Comparison of ENCODE assay signal across 20 mouse cellular contexts in the genomic region with DNA sequence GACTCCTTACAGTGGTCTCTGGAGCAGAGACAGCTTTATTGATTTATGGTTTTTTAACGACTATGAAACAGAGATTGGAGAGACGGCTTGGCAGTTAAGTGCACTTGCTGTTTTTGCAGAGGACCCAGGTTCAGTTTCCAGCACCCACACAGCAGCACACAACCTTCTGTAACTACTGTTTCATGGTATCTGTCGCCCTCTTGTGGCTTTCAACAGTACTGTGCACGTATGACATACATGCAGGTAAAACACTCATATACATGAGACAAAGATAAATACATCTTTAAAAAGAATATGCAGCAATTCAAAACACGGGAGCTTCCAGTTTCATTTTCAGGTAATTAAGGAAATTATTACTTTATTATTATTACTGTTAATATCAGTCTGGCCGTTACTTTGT. TPM values are rescaled to one million over a fixed set of nuclear protein-coding genes. Genes with fewer than 3 reads are reported as not detected.
DNase-seq lines count a peak whose midpoint lies in the region; ATAC-seq and TF ChIP-seq lines count a peak whose summit lies in the region.
"Had no signal": no experiment of that assay in that cellular context is flagged by ENCODE, and none has a peak within 500 bp of the region (broad histone marks: within the 10 kb centered on the region; RNA-seq: fewer than 3 reads in every experiment).

No protein-coding gene starts in this region.

- TF ChIP-seq EP300 in liver, postnatal 0 days (IDR thresholded peaks at IDR 0.05; ENCODE audit: low read depth), result no peak

- 72% methylated on average over 6 of the region's 6 CpGs for WGBS in heart, embryonic 10.5 days
- WGBS in liver, postnatal 0 days (ENCODE audit: insufficient replicate concordance), result 63% methylated on average over 6 of the region's 6 CpGs
- WGBS in kidney, embryonic 14.5 days, result 77% methylated on average over 6 of the region's 6 CpGs

- H3K27ac ChIP-seq in heart, embryonic 10.5 days, result no peak overlapping the region
- H3K27ac ChIP-seq in liver, postnatal 0 days (ENCODE audit: low read depth), result no peak overlapping the region; the same call in 1 of the 2 replicates
- no peak overlapping the region for H3K27ac ChIP-seq in kidney, embryonic 14.5 days (ENCODE audit: low read depth, low read length)
- H3K27ac ChIP-seq: forebrain, embryonic 12.5 days; heart, embryonic 15.5 days; hindbrain, embryonic 10.5 days; neural tube, embryonic 12.5 days; stomach, embryonic 15.5 days had no signal

- peaks cover 8% of the 10 kb centered on the region for H3K9me3 ChIP-seq in heart, embryonic 10.5 days
- 0 out of 2 replicates have a peak, but pooled peaks cover 3% of the 10 kb centered on the region for H3K9me3 ChIP-seq in liver, postnatal 0 days (ENCODE audit: low read length)
- peaks cover 11% of the 10 kb centered on the region for H3K9me3 ChIP-seq in kidney, embryonic 14.5 days (ENCODE audit: control insufficient read depth, low read length)

- no peaks in the 10 kb centered on the region for H3K36me3 ChIP-seq in heart, embryonic 10.5 days
- no peaks in the 10 kb centered on the region for H3K36me3 ChIP-seq in liver, postnatal 0 days (replicated peaks; ENCODE audit: insufficient read depth, low read length)
- H3K36me3 ChIP-seq in kidney, embryonic 14.5 days (ENCODE audit: control insufficient read depth, insufficient read depth, low read length), result no peaks in the 10 kb centered on the region
- H3K36me3 ChIP-seq: forebrain, embryonic 12.5 days; heart, embryonic 15.5 days; hindbrain, embryonic 10.5 days; neural tube, embryonic 12.5 days; stomach, embryonic 15.5 days had no signal

- peak; percentile 54 for TF ChIP-seq CTCF in liver, postnatal 0 days (IDR thresholded peaks at IDR 0.05; ENCODE audit: low read depth)

- H3K4me2 ChIP-seq in liver, postnatal 0 days (ENCODE audit: low read depth, low read length), result no peak overlapping the region
- no peak overlapping the region for H3K4me2 ChIP-seq in kidney, embryonic 14.5 days (replicated peaks; ENCODE audit: low read depth, low read length)
- H3K4me2 ChIP-seq: forebrain, embryonic 12.5 days; heart, embryonic 15.5 days; neural tube, embryonic 12.5 days; stomach, embryonic 15.5 days had no signal

- H3K9ac ChIP-seq in liver, postnatal 0 days (replicated peaks), result no peak overlapping the region
- H3K9ac ChIP-seq in kidney, embryonic 14.5 days (ENCODE audit: low read depth, low read length), result no peak overlapping the region
- H3K9ac ChIP-seq: forebrain, embryonic 12.5 days; heart, embryonic 15.5 days; neural tube, embryonic 12.5 days; stomach, embryonic 15.5 days had no signal

- no peaks in the 10 kb centered on the region for H3K27me3 ChIP-seq in heart, embryonic 10.5 days (ENCODE audit: insufficient read depth, poor library complexity, severe bottlenecking)
- H3K27me3 ChIP-seq in liver, postnatal 0 days (ENCODE audit: insufficient read depth, low read length), result no peaks in the 10 kb centered on the region
- no peaks in the 10 kb centered on the region for H3K27me3 ChIP-seq in kidney, embryonic 14.5 days (ENCODE audit: control insufficient read depth, insufficient read depth, low read length)
- H3K27me3 ChIP-seq: forebrain, embryonic 12.5 days; heart, embryonic 15.5 days; neural tube, embryonic 12.5 days; stomach, embryonic 15.5 days had no signal

- ATAC-seq in liver, postnatal 0 days, result no peak
- ATAC-seq in megakaryocyte, adult 5-6 weeks (ENCODE audit: poor library complexity, severe bottlenecking), result peak; percentile 51
- no peak for ATAC-seq in kidney, embryonic 14.5 days (ENCODE audit: low FRiP score, low TSS enrichment)
- ATAC-seq: inflammation-experienced regulatory T-cells, adult 6 months had no signal

- no peak overlapping the region for H3K4me3 ChIP-seq in heart, embryonic 10.5 days
- no peak overlapping the region for H3K4me3 ChIP-seq in liver, postnatal 0 days (ENCODE audit: low read depth, low read length)
- H3K4me3 ChIP-seq in kidney, embryonic 14.5 days (ENCODE audit: low read length), result no peak overlapping the region
- H3K4me3 ChIP-seq: forebrain, embryonic 12.5 days; heart, embryonic 15.5 days; hindbrain, embryonic 10.5 days; neural tube, embryonic 12.5 days; stomach, embryonic 15.5 days had no signal

- peak; percentile 50 for DNase-seq in heart, adult 11 months
- DNase-seq in heart, embryonic 10.5 days (ENCODE audit: low spot score), result no peak
- no peak for DNase-seq in liver, postnatal 0 days
- no peak for DNase-seq in liver
- DNase-seq in ES-CJ7 (ENCODE audit: low read depth, low spot score), result peak; percentile 59
- no peak for DNase-seq in layer of hippocampus, postnatal 14 days (ENCODE audit: low spot score in 2 of 2)
- DNase-seq: adrenal gland, postnatal 25 days; cerebellum, postnatal 10 days; kidney, postnatal 14 days; spleen, adult 18-20 months had no signal

- no peaks in the 10 kb centered on the region for H3K4me1 ChIP-seq in heart, embryonic 10.5 days
- no peaks in the 10 kb centered on the region for H3K4me1 ChIP-seq in liver, postnatal 0 days (ENCODE audit: insufficient read depth)
- no peaks in the 10 kb centered on the region for H3K4me1 ChIP-seq in kidney, embryonic 14.5 days (ENCODE audit: control insufficient read depth, insufficient read depth, low read length)
- H3K4me1 ChIP-seq: forebrain, embryonic 12.5 days; heart, embryonic 15.5 days; hindbrain, embryonic 10.5 days; neural tube, embryonic 12.5 days; stomach, embryonic 15.5 days had no signal

RNA-seq across cellular contexts. Expression of gene C3ar1, which starts 6.5 kb away (rescaled TPM):
- 0.74 and 0.85 TPM in 2 replicates for polyA plus RNA-seq in heart, embryonic 10.5 days (2016; fragmentation: Nextera tagmentation; extraction: Ambion mirVana)
- polyA plus RNA-seq in liver, postnatal 0 days (2015; fragmentation: Nextera tagmentation; extraction: Ambion mirVana), result 1.8 and 2.1 TPM in 2 replicates
- total RNA-seq in megakaryocyte, adult 5-6 weeks (2015), result 4.4 and 5.3 TPM in 2 replicates
- 4.7 and 5.0 TPM in 2 replicates for total RNA-seq in megakaryocyte, adult 5-6 weeks (2017)
- total RNA-seq in layer of hippocampus, postnatal 14 days (2021), result under 1 TPM; 0.46 to 0.91 TPM
- 1.0 and 1.7 TPM in 2 replicates for polyA plus RNA-seq in kidney, embryonic 14.5 days (2014; fragmentation: Nextera tagmentation; extraction: Ambion mirVana)
- total RNA-seq: megakaryocyte-erythroid progenitor cell, adult 5-6 weeks had no signal

RNA-seq across cellular contexts. Expression of gene Necap1, which starts 11.8 kb away (rescaled TPM):
- 61.5 and 70.6 TPM in 2 replicates for polyA plus RNA-seq in heart, embryonic 10.5 days (2016; fragmentation: Nextera tagmentation; extraction: Ambion mirVana)
- 18.5 and 19.6 TPM in 2 replicates for polyA plus RNA-seq in liver, postnatal 0 days (2015; fragmentation: Nextera tagmentation; extraction: Ambion mirVana)
- 33.0 and 34.4 TPM in 2 replicates for total RNA-seq in megakaryocyte, adult 5-6 weeks (2015)
- total RNA-seq in megakaryocyte, adult 5-6 weeks (2017), result 24.9 and 25.9 TPM in 2 replicates
- total RNA-seq in layer of hippocampus, postnatal 14 days (2021), result 100 to 1,000 TPM; 178 to 191 TPM
- polyA plus RNA-seq in kidney, embryonic 14.5 days (2014; fragmentation: Nextera tagmentation; extraction: Ambion mirVana), result 37.4 and 56.3 TPM in 2 replicates

RNA-seq across cellular contexts. Expression of gene Foxj2, which starts 42.7 kb away (rescaled TPM):
- polyA plus RNA-seq in heart, embryonic 10.5 days (2016; fragmentation: Nextera tagmentation; extraction: Ambion mirVana), result 4.8 and 4.9 TPM in 2 replicates
- 1.0 and 1.2 TPM in 2 replicates for polyA plus RNA-seq in liver, postnatal 0 days (2015; fragmentation: Nextera tagmentation; extraction: Ambion mirVana)
- 35.6 and 43.1 TPM in 2 replicates for total RNA-seq in megakaryocyte, adult 5-6 weeks (2015)
- 10.2 and 16.1 TPM in 2 replicates for total RNA-seq in megakaryocyte, adult 5-6 weeks (2017)
- 10 to 100 TPM; 26.1 to 26.3 TPM for total RNA-seq in layer of hippocampus, postnatal 14 days (2021)
- polyA plus RNA-seq in kidney, embryonic 14.5 days (2014; fragmentation: Nextera tagmentation; extraction: Ambion mirVana), result 4.1 and 7.8 TPM in 2 replicates

RNA-seq across cellular contexts. Expression of gene Clec4a1, which starts 59.2 kb away (rescaled TPM):
- polyA plus RNA-seq in heart, embryonic 10.5 days (2016; fragmentation: Nextera tagmentation; extraction: Ambion mirVana), result 0.27 and 0.63 TPM in 2 replicates
- polyA plus RNA-seq in liver, postnatal 0 days (2015; fragmentation: Nextera tagmentation; extraction: Ambion mirVana), result 6.4 TPM in 2 replicates
- 250 and 267 TPM in 2 replicates for total RNA-seq in megakaryocyte, adult 5-6 weeks (2015)
- 93.7 and 94.5 TPM in 2 replicates for total RNA-seq in megakaryocyte, adult 5-6 weeks (2017)
- under 1 TPM; 0.24 to 0.62 TPM for total RNA-seq in layer of hippocampus, postnatal 14 days (2021)
- polyA plus RNA-seq in kidney, embryonic 14.5 days (2014; fragmentation: Nextera tagmentation; extraction: Ambion mirVana), result 2.8 and 3.6 TPM in 2 replicates
- polyA plus RNA-seq: C2C12 had no signal

Comparison
In these comparisons a context has a peak if more than half of its experiments do, and no peak if none do; other contexts are left out.
1. DNase-seq: peak in heart, adult 11 months (single experiment) and ES-CJ7 (single experiment); none in heart, embryonic 10.5 days (single experiment), liver, postnatal 0 days (single experiment), liver (single experiment) and layer of hippocampus, postnatal 14 days (0 of 2).